Mouse (Mus musculus) neural tube, embryonic 14.5 days (tissue): ENCODE results near the gene Gm27029. TPM values are rescaled to one million over a fixed set of nuclear protein-coding genes. Genes with fewer than 3 reads are reported as not detected.
"Not testable (repeated sequence)": the region's sequence is repeated elsewhere in the genome, so short reads cannot be mapped to it uniquely, and the experiment has no call there.

Source experiments
- ATAC-seq: fragments of 200-750 bp; cut with Nextera tagmentation; 2 replicates; pipeline ENCODE4 v1.8.0; 2017; ENCODE audit warnings: low read depth, mild to moderate bottlenecking, moderate TSS enrichment, moderate library complexity
- H3K27ac ChIP-seq: fragments of 300-500 bp; sonication (generic); 2 replicates; pipeline ENCODE4 v1.5.1; 2014; ENCODE audit warnings: low read depth, mild to moderate bottlenecking, control low read depth, low read length, moderate library complexity, mixed read lengths
- H3K27me3 ChIP-seq: fragments of 300-500 bp; sonication (generic); 2 replicates; pipeline ENCODE4 v1.6.1; 2014; ENCODE audit warnings: low read length; ENCODE audit not compliant: control insufficient read depth, insufficient read depth
- H3K36me3 ChIP-seq: fragments of 300-500 bp; sonication (generic); 2 replicates; pipeline ENCODE4 v1.6.1; 2014; ENCODE audit warnings: low read length, mixed read lengths; ENCODE audit not compliant: control insufficient read depth, insufficient read depth
- H3K4me1 ChIP-seq: fragments of 300-500 bp; sonication (generic); 2 replicates; pipeline ENCODE4 v1.6.1; 2014; ENCODE audit warnings: low read length; ENCODE audit not compliant: control insufficient read depth, insufficient read depth
- H3K4me2 ChIP-seq: fragments of 300-500 bp; sonication (generic); 2 replicates; pipeline ENCODE4 v1.6.1; 2014; ENCODE audit warnings: mild to moderate bottlenecking, low read depth, low read length, control low read depth
- H3K4me3 ChIP-seq: fragments of 300-500 bp; sonication (generic); 2 replicates; pipeline ENCODE4 v1.5.1; 2014; ENCODE audit warnings: low read depth, low read length, control low read depth, mixed read lengths
- H3K9ac ChIP-seq: fragments of 300-500 bp; sonication (generic); replicated peaks from 2 replicates; pipeline ENCODE4 v1.6.1; 2014; ENCODE audit warnings: low read depth, mild to moderate bottlenecking, control low read depth, low read length, mixed read lengths
- H3K9me3 ChIP-seq: fragments of 300-500 bp; sonication (generic); 2 replicates; pipeline ENCODE4 v1.6.1; 2016; ENCODE audit warnings: low read length; ENCODE audit not compliant: control insufficient read depth
- WGBS: fragments of 180-500 bp; shearing (Covaris S2); extraction: QIAGEN DNeasy Blood & Tissue Kit; methylation state at CpG from one replicate; pipeline ENCODE4 v1.1.7; 2014; 5-methylcytosine and 5-hydroxymethylcytosine counted together
- polyA plus RNA-seq: library from polyadenylated mRNA; unstranded; fragments of >200 nt; fragmentation: Nextera tagmentation; extraction: Ambion mirVana; gene quantifications from 2 replicates; pipeline ENCODE4 v1.2.1, GENCODE M21; 2014

Gm27029 gene
- polyA plus RNA-seq, 1 experiment from 2014 or later, result 8.1 TPM

DNA sequence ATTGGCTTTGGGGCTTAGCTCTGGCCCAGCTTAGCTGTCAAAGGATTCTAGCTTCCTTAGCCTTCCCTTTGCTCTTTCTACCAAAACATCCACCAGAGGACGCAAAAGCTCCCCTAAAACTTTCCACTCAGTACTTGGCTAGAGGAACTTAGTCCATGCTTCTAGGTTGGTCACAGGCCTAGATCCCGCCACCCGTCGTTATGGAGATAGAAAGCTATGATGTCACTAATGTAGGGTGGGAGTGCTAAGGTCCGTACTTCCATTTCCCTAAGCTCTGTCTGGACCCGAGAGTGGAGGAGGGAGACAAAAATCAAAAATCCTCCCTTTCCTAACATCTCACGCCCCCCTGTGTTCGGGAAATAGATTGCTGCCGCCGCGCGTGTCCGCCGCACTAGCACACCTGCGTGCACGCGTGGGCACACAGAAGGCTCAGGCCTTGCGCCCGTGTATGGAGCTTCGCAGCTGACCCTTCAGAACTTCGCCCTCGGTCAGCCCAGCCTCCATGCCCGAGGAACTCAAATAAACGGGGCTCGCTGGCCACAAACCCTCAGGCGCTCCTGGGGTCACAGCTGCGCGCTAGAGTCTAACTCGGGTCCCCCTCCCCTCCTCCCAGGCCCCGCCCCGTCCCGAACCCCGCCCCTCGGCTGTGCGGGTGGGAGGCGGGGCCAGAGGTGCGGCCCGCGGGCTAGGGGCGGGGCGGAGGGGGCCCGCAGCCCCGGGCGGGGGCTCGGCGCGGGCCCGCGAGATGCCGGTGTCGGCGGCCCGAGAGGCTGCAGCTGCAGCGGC, 43.1 kb upstream of the Gm27029 start:
- no peaks in the 10 kb centered on the region for H3K9me3 ChIP-seq
- H3K27ac ChIP-seq, result peak overlapping the region; percentile 81
- no peaks in the 10 kb centered on the region for H3K27me3 ChIP-seq
- H3K36me3 ChIP-seq, result peaks cover under 1% of the 10 kb centered on the region; the same call in 1 of the 2 replicates
- under 1% methylated on average over 44 of the region's 54 CpGs for WGBS
- H3K4me3 ChIP-seq, result peak overlapping the region; percentile 68
- peaks cover 32% of the 10 kb centered on the region for H3K4me1 ChIP-seq
- H3K4me2 ChIP-seq, result peak overlapping the region; percentile 86
- ATAC-seq, result peak; percentile 65
- H3K9ac ChIP-seq, result peak overlapping the region; percentile 81

DNA sequence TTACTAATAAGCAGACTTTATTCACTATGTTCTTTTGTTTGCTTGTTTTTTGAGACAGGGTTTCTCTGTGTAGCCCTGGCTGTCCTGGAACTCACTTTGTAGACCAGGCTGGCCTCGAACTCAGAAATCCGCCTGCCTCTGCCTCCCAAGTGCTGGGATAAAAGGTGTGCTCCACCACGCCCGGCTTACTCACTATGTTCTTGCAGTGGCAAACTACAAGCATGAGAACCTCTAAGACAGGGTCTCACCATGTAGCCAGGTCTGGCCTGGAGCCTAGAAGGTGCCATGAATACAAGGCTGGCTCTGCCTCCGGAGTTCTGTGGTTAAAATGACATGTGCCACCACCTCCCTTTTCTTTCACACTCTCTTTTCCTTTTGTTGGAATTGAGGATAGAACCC, 42.0 kb upstream of the Gm27029 start:
- H3K27ac ChIP-seq, H3K9me3 ChIP-seq, H3K9ac ChIP-seq, H3K27me3 ChIP-seq, ATAC-seq: not testable (repeated sequence)
- peak overlapping the region; percentile 79 for H3K4me3 ChIP-seq
- peaks cover 12% of the 10 kb centered on the region for H3K36me3 ChIP-seq
- H3K4me2 ChIP-seq, result peak overlapping the region; percentile 62; the same call in 1 of the 2 replicates
- WGBS, result 69% methylated on average over 5 of the region's 5 CpGs
- H3K4me1 ChIP-seq, result peaks cover 37% of the 10 kb centered on the region

- Histone ChIP-seq H3K4me2 (peak within 1 kb of the TSS; percentile 62), H3K9me3 (no peaks in the 10 kb centered on the region), H3K27ac (peak within 1 kb of the TSS; percentile 89), H3K4me1 (peaks cover 37% of the 10 kb centered on the region), H3K4me3 (peak within 1 kb of the TSS; percentile 79), H3K36me3 (peaks cover 14% of the 10 kb centered on the region), H3K9ac (peak within 1 kb of the TSS; percentile 72), H3K27me3 (no peaks in the 10 kb centered on the region)
- 2% methylated on average over 56 of the region's 60 CpGs for WGBS
- peak; percentile 74 for ATAC-seq
Measured at GRCm38 (mm10) chr11:101465869-101466551, 41.4 kb upstream of the Gm27029 start, which contains the start of gene Vat1. TSS of gene Vat1 (minus strand) at chr11:101466230.

GRCm38 (mm10) chr11:101465101-101465868, 40.7 kb upstream of the Gm27029 start:
- H3K27me3 ChIP-seq, result no peaks in the 10 kb centered on the region
- no peaks in the 10 kb centered on the region for H3K9me3 ChIP-seq
- peak overlapping the region; percentile 89 for H3K27ac ChIP-seq
- peaks cover 37% of the 10 kb centered on the region for H3K4me1 ChIP-seq
- WGBS, result under 1% methylated on average over 49 of the region's 51 CpGs
- peak; percentile 44 for ATAC-seq
- peaks cover 17% of the 10 kb centered on the region for H3K36me3 ChIP-seq
- H3K4me3 ChIP-seq, result peak overlapping the region; percentile 79
- H3K4me2 ChIP-seq, result peak overlapping the region; percentile 62
- peak overlapping the region; percentile 72 for H3K9ac ChIP-seq

DNA sequence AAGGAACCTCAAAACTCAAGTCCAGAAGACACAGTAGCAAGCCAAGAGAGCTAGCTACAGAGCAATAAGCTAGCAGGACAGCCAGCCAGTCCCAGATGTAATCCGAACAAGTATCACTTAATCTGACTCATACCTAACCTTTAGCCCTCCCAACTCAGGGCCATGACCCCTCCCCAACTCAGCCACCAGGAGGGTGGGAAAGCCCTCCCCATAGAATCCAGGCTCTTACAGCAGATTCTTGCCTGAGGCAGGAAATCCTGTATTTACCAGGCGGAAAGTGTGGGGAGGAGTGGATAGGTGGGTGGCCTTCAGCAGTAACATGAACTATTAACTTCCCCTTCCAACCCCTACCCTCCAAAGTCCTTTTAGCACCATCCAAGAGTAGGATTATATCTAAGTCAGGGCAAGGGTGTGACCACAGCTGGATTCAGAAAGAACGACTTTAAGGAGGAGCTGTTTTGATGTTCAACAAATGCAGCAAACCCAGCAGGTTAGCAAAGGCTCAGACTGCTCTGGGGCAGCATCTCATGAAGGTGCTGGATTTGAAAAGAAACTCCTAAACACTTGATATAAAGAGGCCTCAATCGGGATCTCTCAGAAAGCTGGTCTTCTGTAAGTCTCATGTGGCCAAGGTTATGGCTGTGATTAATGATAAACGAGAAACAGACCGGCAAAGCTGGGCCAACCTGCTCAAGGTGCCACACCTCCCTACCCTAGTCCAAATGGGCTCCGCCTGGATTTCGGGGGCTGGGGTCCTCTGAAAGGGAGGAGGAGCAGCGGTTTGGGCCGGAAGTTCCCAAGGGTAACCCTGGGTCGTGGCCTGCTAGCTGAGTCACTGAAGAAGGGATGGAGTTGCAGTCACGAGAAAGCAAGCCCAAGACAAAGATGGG, 39.9 kb upstream of the Gm27029 start, which contains the start of gene Rnd2:
Gene Rnd2 (plus strand): TSS at position 789 of the 890 bp plus-strand sequence.
- peaks cover 37% of the 10 kb centered on the region for H3K4me1 ChIP-seq
- ATAC-seq, result no peak
- WGBS, result 12% methylated on average over 12 of the region's 12 CpGs
- H3K27ac ChIP-seq, result peak within 1 kb of the TSS; percentile 89
- H3K9ac ChIP-seq, result peak within 1 kb of the TSS; percentile 72
- no peaks in the 10 kb centered on the region for H3K27me3 ChIP-seq
- peaks cover 25% of the 10 kb centered on the region for H3K36me3 ChIP-seq
- peak within 1 kb of the TSS; percentile 79 for H3K4me3 ChIP-seq
- no peaks in the 10 kb centered on the region for H3K9me3 ChIP-seq
- peak within 1 kb of the TSS; percentile 62 for H3K4me2 ChIP-seq

- H3K27me3 ChIP-seq, result no peaks in the 10 kb centered on the region
- H3K27ac ChIP-seq, result no peak overlapping the region
- H3K9ac ChIP-seq, result no peak overlapping the region; the same call in 1 of the 2 replicates
- H3K4me2 ChIP-seq, result peak overlapping the region; percentile 62; the same call in 1 of the 2 replicates
- peaks cover 33% of the 10 kb centered on the region for H3K4me1 ChIP-seq
- H3K36me3 ChIP-seq, result peaks cover 40% of the 10 kb centered on the region
- no peaks in the 10 kb centered on the region for H3K9me3 ChIP-seq
- H3K4me3 ChIP-seq, result no peak overlapping the region
- 30% methylated on average over 13 of the region's 13 CpGs for WGBS
- no peak for ATAC-seq
Measured at GRCm38 (mm10) chr11:101462583-101463440, 38.2 kb upstream of the Gm27029 start.

DNA sequence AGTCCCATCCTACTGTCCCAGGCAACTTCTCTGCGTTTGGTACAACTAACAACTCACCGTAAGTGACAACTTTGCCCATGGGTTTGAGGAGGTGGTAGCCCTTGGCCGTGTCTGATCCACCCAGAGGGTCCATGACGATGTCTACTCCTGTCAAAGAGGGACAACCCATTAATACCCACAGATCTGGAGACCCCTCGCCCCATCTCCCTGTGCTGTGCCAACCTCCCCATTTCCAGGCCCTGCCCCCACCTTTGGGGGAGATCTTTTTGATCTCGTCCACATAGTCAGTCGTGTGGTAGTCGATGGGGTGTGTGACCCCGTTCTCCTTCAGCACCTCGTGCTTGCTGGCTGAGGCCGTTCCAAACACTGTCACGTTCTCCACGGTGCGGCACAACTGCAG, 37.5 kb upstream of the Gm27029 start:
- no peak for ATAC-seq
- Histone ChIP-seq H3K4me2 (no peak overlapping the region), H3K27me3 (no peaks in the 10 kb centered on the region), H3K9me3 (no peaks in the 10 kb centered on the region), H3K4me1 (peaks cover 27% of the 10 kb centered on the region), H3K36me3 (peaks cover 47% of the 10 kb centered on the region), H3K9ac (no peak overlapping the region), H3K27ac (no peak overlapping the region), H3K4me3 (no peak overlapping the region)
- WGBS, result 67% methylated on average over 14 of the region's 14 CpGs
